Mouse (Mus musculus): ENCODE measurements around the gene Snx8. TPM values are rescaled to one million over a fixed set of nuclear protein-coding genes. Genes with fewer than 3 reads are reported as not detected.
"Not testable (repeated sequence)": the region's sequence is repeated elsewhere in the genome, so short reads cannot be mapped to it uniquely, and the experiment has no call there.

Snx8 gene
- polyA plus RNA-seq, 1 experiment from 2014 or later = 17.6 TPM

- Histone ChIP-seq H3K9me3 (replicated peaks) (no peaks in the 10 kb centered on the region), H3K27me3 (no peaks in the 10 kb centered on the region), H3K4me1 (peaks cover 9% of the 10 kb centered on the region), H3K27ac (no peak overlapping the region), H3K9ac (no peak overlapping the region), H3K36me3 (ENCODE audit: poor library complexity, severe bottlenecking) (no peaks in the 10 kb centered on the region), H3K4me3 (no peak overlapping the region), H3K4me2 (no peak overlapping the region)
- no peak for ATAC-seq
- WGBS = 79% methylated on average over 6 of the region's 6 CpGs
Observed at GRCm38 (mm10) chr5:140379299-140379698, 9.8 kb downstream of the Snx8 start.

GRCm38 (mm10) chr5:140378121-140378853, 10.8 kb downstream of the Snx8 start:
- no peak for ATAC-seq
- Histone ChIP-seq H3K4me2 (no peak overlapping the region), H3K27me3 (no peaks in the 10 kb centered on the region), H3K4me1 (peaks cover 6% of the 10 kb centered on the region), H3K9me3 (replicated peaks) (no peaks in the 10 kb centered on the region), H3K4me3 (no peak overlapping the region), H3K36me3 (ENCODE audit: poor library complexity, severe bottlenecking) (no peaks in the 10 kb centered on the region), H3K27ac (no peak overlapping the region), H3K9ac (no peak overlapping the region)
- 91% methylated on average over 6 of the region's 6 CpGs for WGBS

- Histone ChIP-seq H3K4me2 (no peak overlapping the region), H3K4me1 (peaks cover 6% of the 10 kb centered on the region), H3K36me3 (ENCODE audit: poor library complexity, severe bottlenecking) (no peaks in the 10 kb centered on the region), H3K9me3 (replicated peaks) (no peaks in the 10 kb centered on the region), H3K9ac (no peak overlapping the region), H3K4me3 (no peak overlapping the region), H3K27ac (no peak overlapping the region), H3K27me3 (no peaks in the 10 kb centered on the region)
- no peak for ATAC-seq
- 91% methylated on average over 4 of the region's 4 CpGs for WGBS
Observed at GRCm38 (mm10) chr5:140375249-140375829, 13.7 kb downstream of the Snx8 start.

- Histone ChIP-seq H3K4me2 (no peak overlapping the region), H3K4me1 (peaks cover 6% of the 10 kb centered on the region), H3K36me3 (ENCODE audit: poor library complexity, severe bottlenecking) (no peaks in the 10 kb centered on the region), H3K9me3 (replicated peaks) (no peaks in the 10 kb centered on the region), H3K27ac (no peak overlapping the region), H3K27me3 (no peaks in the 10 kb centered on the region), H3K9ac (no peak overlapping the region), H3K4me3 (no peak overlapping the region)
- no peak for ATAC-seq
- WGBS = 29% methylated on average over 3 of the region's 3 CpGs
Observed at GRCm38 (mm10) chr5:140374226-140374625, 14.8 kb downstream of the Snx8 start.

- WGBS = 85% methylated on average over 2 of the region's 2 CpGs
- ATAC-seq = no peak
- H3K4me1 ChIP-seq = peaks cover 6% of the 10 kb centered on the region
- H3K9ac ChIP-seq = no peak overlapping the region
- H3K27me3 ChIP-seq = no peaks in the 10 kb centered on the region
- no peaks in the 10 kb centered on the region for H3K9me3 ChIP-seq (replicated peaks)
- no peak overlapping the region for H3K4me2 ChIP-seq
- no peak overlapping the region for H3K27ac ChIP-seq
- no peak overlapping the region for H3K4me3 ChIP-seq
- no peaks in the 10 kb centered on the region for H3K36me3 ChIP-seq (ENCODE audit: poor library complexity, severe bottlenecking)
Observed at GRCm38 (mm10) chr5:140373711-140374110, 15.4 kb downstream of the Snx8 start.

- Histone ChIP-seq H3K9me3 (replicated peaks) (no peaks in the 10 kb centered on the region), H3K9ac (no peak overlapping the region), H3K36me3 (ENCODE audit: poor library complexity, severe bottlenecking) (no peaks in the 10 kb centered on the region), H3K27me3 (no peaks in the 10 kb centered on the region), H3K4me1 (peaks cover 6% of the 10 kb centered on the region), H3K27ac (no peak overlapping the region), H3K4me2 (no peak overlapping the region), H3K4me3 (no peak overlapping the region)
- peak; percentile 27; the same call in 1 of the 2 replicates for ATAC-seq
- WGBS = 85% methylated on average over 3 of the region's 3 CpGs
Observed at GRCm38 (mm10) chr5:140371671-140372070, 17.4 kb downstream of the Snx8 start.

- no peak for ATAC-seq
- Histone ChIP-seq H3K27me3 (no peaks in the 10 kb centered on the region), H3K4me2 (no peak overlapping the region), H3K9ac (no peak overlapping the region), H3K27ac (no peak overlapping the region), H3K4me3 (no peak overlapping the region), H3K9me3 (replicated peaks) (no peaks in the 10 kb centered on the region), H3K36me3 (ENCODE audit: poor library complexity, severe bottlenecking) (no peaks in the 10 kb centered on the region), H3K4me1 (peaks cover 6% of the 10 kb centered on the region)
- WGBS = 86% methylated on average over 6 of the region's 6 CpGs
Observed at GRCm38 (mm10) chr5:140370446-140371254, 18.4 kb downstream of the Snx8 start.

- no peaks in the 10 kb centered on the region for H3K27me3 ChIP-seq
- no peak overlapping the region for H3K27ac ChIP-seq
- no peak overlapping the region for H3K4me3 ChIP-seq
- no peak overlapping the region for H3K4me2 ChIP-seq
- H3K4me1 ChIP-seq = peaks cover 3% of the 10 kb centered on the region
- H3K9ac ChIP-seq = no peak overlapping the region
- ATAC-seq = no peak
- H3K9me3 ChIP-seq (replicated peaks) = no peaks in the 10 kb centered on the region
- no peaks in the 10 kb centered on the region for H3K36me3 ChIP-seq (ENCODE audit: poor library complexity, severe bottlenecking)
- 92% methylated on average over 2 of the region's 2 CpGs for WGBS
Observed at GRCm38 (mm10) chr5:140369466-140369865, 19.6 kb downstream of the Snx8 start.

GRCm38 (mm10) chr5:140368926-140369325, 20.1 kb downstream of the Snx8 start:
- no peak for ATAC-seq
- 97% methylated on average over 4 of the region's 4 CpGs for WGBS

GRCm38 (mm10) chr5:140368126-140368525, 20.9 kb downstream of the Snx8 start:
- not testable (repeated sequence) for H3K4me1 ChIP-seq; ATAC-seq; H3K27ac ChIP-seq; H3K9ac ChIP-seq; H3K4me3 ChIP-seq; H3K27me3 ChIP-seq; H3K9me3 ChIP-seq (replicated peaks); H3K36me3 ChIP-seq (ENCODE audit: poor library complexity, severe bottlenecking); H3K4me2 ChIP-seq
- 84% methylated on average over 2 of the region's 2 CpGs for WGBS

More at GRCm38 (mm10) chr5:140368926-140369325, 20.1 kb downstream of the Snx8 start:
- no peaks in the 10 kb centered on the region for H3K36me3 ChIP-seq (ENCODE audit: poor library complexity, severe bottlenecking)
- no peak overlapping the region for H3K4me3 ChIP-seq
- no peak overlapping the region for H3K4me2 ChIP-seq
- H3K27me3 ChIP-seq = no peaks in the 10 kb centered on the region
- H3K4me1 ChIP-seq = no peaks in the 10 kb centered on the region
- H3K9me3 ChIP-seq (replicated peaks) = no peaks in the 10 kb centered on the region
- no peak overlapping the region for H3K27ac ChIP-seq
- H3K9ac ChIP-seq = no peak overlapping the region

- no peak overlapping the region for H3K9ac ChIP-seq
- 97% methylated on average over 5 of the region's 5 CpGs for WGBS
- H3K9me3 ChIP-seq (replicated peaks) = 0 out of 2 replicates have a peak, but pooled peaks cover 4% of the 10 kb centered on the region
- H3K4me2 ChIP-seq = no peak overlapping the region
- no peaks in the 10 kb centered on the region for H3K27me3 ChIP-seq
- ATAC-seq = no peak
- H3K36me3 ChIP-seq (ENCODE audit: poor library complexity, severe bottlenecking) = peaks cover 8% of the 10 kb centered on the region; the same call in 1 of the 2 replicates
- H3K27ac ChIP-seq = no peak overlapping the region
- no peak overlapping the region for H3K4me3 ChIP-seq
- no peaks in the 10 kb centered on the region for H3K4me1 ChIP-seq
Observed at GRCm38 (mm10) chr5:140364415-140364814, 24.6 kb downstream of the Snx8 start.
